Mouse (Mus musculus) cerebellum, adult 8-10 months (tissue): ENCODE measurements around the gene 1700025G04Rik.
A peak's percentile ranks its signal among the peaks of the same experiment; 100 is the strongest.

ENCODE experiments used
- DNase-seq: peaks from one replicate; pipeline ENCODE4 v3.0.0; 2022

Gene 1700025G04Rik

DNA sequence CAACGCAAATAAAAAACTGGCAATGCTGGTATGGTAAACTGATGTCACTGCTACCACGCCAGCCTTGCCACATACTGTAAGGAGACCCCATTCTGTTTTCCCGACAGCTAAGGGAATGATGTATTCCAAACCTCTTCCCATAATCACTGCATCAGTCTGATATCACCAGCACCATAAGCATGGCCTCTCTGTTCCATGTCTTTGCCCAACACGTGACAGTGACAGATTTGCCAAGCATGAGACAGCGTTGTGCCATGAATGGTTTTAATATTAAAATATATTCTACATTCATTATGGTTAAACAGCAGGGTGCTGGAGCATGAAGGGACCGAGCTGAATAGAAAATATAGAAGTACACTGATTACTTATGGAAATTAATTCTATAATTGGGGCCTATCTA is 14.2 kb downstream of the 1700025G04Rik start:
- DNase-seq: no peak

DNA sequence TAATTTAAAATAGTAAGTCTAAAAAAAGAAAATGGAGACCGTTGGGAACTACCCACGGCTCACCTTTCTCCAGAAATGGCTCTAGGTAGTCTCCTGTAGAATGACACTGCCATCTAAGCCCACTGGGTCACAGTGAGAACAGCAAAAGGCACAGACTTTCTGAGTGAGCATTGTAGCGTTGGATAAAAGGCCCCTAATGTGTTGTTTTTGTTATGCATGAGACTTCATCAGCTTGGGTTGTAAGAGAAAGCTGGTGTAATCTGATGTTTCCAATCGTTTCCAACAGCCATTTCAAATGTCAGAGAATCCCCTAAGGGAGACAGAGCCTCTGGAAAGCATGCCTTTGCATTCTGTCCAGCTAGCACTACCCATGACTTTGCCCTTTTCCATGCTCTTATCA is 19.5 kb downstream of the 1700025G04Rik start:
- DNase-seq: no peak

DNA sequence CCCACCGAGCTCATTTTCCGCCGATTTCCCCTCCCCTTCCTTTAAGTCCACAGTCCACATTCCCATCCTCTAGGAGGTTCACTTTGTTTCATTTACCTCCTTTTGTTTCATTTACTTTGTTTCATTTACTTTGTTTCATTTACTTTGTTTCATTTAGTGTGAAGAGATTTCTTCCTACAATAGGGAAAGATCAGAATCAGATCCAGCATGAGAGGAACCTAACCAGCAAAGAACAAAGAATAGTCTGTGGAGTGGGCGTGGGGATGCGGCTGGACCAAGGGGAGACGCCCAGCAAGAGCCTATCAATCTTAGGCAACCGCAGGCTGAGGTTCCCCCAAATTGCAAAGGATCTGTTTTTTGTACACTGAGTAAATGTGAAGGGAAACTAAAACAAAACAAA is 20.2 kb downstream of the 1700025G04Rik start:
- DNase-seq: no peak

DNA sequence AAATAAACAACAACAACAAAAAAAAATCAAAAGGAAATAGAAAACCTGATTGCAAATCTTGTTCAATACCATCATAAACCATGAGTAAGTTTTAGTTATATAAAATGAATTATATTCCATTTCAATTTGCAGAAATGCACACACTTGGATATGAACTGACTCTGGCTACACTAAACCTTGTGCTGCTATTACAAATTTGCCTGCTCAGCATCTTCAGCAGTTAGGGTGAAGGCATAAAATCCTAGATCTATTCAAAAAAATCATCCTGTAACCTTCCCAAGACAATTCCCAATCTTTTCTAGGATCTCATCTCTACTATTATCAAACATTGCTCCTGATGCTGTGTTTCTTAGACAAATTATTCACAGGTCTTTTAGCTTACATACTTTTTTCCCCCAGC is 22.0 kb downstream of the 1700025G04Rik start:
- DNase-seq: no peak

DNA sequence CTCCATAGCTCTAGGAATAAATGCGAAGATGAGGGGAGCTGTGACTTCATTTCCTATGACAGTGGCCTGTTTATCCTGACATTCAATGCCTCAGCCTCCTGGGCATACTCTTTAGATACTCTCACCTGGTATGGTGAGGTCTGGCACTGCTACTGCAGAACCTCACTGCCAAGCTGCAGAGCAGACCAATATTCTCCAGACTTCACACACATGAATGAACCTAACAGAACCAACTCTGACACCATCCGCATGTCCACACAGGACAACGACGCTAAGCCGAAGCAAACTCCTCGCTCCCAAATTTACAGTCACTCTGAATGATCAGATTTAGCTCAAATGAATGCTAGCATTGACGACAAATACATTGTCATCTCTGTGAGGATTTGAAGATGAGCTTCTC is 24.4 kb downstream of the 1700025G04Rik start:
- no peak for DNase-seq

DNA sequence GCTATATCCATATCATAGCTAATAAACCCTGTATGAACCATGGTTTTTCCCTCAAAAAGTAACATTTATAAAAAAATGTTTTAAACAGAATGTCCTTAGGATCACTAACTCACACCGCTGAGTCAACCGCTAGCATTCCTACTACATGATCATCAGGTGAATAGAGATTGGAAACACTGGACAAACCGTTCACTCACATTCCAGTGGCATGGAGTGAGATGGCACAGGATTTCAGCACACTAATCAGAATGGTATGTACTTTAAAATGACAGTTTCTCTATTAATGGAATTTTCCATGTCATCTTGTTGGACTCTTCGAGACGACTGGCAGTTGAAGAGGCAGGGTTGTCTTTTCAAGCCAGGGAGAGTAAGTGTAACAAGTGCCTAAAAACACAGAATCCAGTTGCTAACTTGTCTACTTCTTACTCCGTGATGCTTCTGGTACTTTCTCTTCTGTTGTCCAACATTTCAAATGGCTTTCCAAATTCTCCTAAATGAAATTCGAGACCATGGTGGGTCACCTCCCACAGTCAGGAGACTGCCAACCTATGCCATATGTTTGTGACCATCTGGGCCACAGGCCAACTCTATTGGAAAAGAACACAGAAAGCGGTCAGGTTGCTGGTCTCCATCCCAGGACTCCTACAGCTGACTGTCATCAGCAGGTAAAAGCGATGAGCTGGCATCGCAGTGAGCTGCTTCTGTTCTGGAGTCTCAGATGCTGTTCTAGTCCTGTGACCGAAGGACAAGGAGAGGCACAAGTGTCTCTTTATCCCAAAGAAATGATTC is 26.4 kb downstream of the 1700025G04Rik start:
- DNase-seq: peak; percentile 93

DNA sequence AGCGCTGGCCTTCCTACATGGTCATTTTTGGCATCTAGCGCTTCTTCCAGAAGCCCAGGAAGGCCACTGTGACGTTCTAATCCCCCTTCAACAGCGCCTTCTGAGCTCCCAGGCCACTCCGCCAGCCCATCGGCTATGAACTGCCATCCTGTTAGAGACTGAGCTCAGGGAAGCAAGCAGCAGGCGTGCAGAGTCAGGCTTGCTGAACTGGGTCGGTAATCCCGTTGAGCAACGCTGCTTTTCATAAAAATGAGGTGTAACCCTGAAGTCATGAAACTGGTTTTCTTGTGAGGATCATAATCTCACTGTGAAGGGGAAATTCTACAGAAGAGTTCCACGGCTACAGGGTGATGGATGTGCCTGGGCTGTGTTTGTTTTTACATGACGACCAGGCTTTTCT is 28.2 kb downstream of the 1700025G04Rik start:
- DNase-seq: no peak

DNA sequence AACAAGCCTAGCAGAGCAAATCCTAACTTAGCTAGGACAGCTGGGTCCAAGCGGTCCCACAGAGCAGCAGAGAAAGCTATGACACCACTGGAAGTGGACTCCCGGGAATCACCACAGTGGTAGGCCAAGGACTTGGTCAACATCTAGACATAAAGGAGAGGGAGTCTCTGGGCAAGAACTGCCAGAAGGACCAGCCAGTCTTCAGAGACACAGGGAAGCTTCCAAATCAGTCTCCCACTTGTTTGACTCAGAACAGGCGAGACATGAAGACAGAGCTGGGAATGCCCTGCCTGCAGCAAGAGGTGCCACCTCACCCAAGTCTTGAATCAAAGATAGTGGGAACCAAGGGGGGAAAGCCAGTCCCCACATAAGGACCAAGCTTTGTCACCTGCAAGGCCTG is 29.7 kb downstream of the 1700025G04Rik start:
- no peak for DNase-seq

DNA sequence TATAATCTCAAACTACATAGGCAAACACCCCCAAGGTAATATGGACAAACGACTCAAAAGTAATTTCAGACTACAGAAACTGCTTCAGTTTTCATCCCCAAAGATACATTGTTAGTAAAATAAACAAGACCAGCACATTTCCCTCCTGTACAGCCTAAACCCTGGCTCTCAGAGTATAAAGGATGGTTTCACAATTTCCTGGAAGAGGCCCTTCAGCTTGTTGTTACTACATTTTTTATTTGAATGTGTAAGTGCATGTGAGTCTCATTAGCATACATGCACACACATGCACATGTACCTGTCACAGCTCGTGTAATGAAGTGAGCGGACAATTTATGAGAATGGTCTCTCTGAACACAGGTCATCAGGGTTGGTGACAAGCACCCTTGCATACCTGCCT is 31.1 kb downstream of the 1700025G04Rik start:
- DNase-seq: no peak

DNA sequence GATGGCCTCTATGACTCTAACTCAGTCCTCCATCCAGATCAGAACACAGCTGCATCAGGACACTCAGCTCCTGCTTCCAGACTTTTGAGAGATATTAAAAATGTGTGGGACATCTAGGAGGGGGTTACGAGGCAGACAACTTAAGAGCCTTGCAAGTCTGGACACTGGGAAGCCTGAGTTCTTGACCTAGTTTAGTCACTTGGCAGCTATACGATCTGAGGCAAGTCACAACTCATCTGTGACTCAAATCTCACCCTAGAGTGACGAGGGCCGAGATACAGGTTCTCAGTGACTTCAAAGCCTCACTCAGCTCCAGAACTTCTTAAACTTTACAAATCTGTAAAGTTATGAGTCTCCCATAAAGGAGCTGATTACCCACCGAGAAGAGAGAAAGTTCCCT is 36.8 kb downstream of the 1700025G04Rik start:
- no peak for DNase-seq

DNA sequence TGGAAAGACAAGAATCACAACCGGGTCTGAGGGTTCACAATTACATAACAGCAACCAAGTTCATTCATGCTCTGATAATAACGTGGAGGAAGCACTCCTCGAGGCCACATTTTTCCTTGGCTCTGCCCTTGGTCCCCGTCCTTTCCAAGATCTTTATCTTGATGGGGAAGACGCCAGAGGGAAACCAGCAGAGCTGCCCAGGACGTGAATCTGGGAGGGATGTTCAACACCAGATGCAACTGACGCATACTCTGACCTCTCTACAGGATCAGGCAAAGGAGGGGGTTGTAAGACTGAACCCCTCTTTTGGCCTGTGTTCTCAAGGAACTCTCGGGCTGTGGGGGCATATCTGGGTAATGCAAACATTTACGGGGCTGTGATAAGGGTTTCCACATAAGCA is 38.1 kb downstream of the 1700025G04Rik start:
- no peak for DNase-seq

DNA sequence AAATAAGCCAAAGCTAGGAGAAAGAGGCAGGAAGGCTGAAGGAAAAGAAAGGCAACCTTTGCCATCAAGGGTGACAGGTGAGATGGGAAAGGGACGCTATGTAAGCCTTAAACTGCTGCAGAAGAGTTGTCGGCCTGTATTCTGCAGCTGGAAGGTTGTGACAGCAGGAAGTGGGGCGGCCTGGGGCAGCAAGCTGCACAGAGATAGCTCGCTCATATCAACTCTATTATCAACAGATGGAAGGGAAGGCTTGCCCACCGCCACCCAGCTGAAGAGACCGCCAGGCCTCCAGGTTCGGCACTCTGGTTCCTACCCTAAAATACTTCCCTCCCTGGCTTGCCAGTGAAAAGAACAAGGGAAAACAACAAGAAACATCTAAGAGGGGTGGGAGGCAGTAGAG is 39.9 kb downstream of the 1700025G04Rik start:
- no peak for DNase-seq

DNA sequence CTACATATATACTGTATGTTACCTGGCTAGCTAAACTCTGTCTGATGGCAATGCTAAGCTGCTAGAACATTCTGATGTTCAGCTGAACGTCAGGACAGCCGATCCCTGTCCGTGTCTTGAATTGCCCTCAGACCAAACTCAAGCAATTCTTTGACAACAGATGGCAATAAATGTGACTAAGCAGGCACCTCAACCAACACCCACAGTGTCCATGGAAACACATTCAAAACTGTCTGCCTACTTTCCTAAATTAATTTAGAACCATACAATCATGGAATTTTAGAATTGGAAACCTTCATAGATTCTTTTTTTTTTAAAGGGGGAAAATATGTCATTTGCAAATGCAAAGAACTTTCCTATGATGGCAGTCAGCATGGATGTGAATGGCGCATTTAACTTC is 41.6 kb downstream of the 1700025G04Rik start:
- no peak for DNase-seq

DNA sequence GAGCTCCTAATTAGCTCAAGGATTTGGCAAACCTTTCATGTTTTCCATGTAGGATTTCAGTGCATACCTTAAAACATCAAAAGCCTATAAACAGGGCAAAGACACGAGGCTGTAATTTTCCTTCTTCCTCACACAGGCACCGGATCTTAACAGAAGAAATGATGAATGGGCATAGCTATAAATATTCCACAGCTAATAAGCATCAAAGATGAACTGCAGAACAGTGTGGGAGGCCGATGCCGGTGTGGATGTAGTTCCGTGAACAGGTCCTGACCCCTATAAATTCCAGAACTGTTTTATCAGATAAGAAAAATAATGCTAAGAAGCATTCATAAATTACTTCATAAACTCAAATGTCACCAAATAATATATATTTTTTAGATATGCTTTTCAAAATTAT is 42.5 kb downstream of the 1700025G04Rik start:
- DNase-seq: no peak

DNA sequence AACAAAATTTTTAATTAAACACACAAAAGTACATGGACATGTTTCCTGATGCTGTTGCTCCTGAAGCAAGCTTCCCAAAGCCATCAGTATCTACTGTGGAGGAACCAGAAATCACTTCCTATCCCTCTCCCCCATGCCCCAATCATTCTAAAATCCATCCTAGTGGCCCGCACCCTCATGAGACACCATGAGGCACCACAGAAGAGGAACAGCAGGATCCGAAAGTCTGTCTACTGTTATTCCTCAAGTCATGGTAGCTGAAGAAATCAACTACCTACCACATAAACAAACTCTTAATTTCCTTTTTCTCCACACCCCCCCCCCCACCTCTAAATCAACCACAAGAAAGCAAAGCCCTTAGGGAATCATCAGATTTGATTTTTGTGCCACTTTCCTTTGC is 46.5 kb downstream of the 1700025G04Rik start:
- no peak for DNase-seq

DNA sequence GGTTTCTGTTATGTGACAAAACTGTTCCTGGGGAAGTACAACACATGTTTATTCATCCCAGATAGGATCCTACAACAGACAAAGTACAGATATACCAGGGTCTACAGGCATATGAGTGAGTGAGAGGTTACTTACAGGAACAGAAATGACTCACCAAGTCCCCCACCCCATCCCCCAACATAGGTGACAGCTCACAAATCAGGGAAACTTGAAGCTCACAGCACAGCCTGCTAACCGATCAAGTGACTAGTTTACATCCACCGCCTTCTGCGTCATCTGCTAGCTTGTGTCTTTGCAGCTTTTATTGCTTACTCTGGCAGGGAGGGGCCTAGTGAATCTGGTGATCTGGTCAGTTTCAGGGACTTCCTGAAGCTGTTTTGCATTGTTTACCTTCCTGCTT is 47.5 kb downstream of the 1700025G04Rik start:
- DNase-seq: no peak

DNA sequence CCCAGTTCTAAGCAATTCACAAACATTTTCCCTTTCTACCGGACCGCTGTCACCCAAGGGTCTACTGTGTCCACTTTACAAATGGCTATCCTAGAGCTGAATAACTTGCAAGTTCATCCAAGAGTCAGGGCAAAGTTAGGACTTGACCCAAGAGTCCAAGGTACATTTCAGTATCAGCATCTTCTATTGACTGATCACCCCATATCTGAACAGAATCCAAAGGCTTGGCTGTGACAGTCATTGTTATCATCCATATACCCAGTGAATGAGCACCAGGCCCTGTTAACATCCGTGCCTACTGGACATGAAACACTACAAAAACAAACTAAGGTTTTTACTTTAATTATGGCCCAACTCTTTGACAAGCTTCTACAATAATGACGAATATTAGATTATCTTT is 48.9 kb downstream of the 1700025G04Rik start:
- DNase-seq: no peak

DNA sequence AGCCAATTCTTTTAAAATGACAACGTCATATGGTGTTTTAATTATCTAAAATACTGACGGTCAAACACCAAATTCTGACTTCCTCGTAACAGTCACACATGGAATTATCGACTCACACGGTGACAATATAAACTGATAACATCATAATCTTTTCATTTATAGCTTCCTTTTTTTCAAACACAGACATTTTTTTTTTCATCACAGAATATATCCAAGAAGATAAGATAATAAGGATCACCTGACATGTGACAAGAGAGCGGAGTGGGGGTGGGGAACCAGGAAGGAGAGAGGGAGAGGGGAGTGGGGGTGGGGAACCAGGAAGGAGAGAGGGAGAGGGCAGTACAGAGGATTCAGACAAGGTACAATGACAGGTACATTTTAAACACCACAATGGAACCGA is 49.9 kb downstream of the 1700025G04Rik start:
- no peak for DNase-seq

DNA sequence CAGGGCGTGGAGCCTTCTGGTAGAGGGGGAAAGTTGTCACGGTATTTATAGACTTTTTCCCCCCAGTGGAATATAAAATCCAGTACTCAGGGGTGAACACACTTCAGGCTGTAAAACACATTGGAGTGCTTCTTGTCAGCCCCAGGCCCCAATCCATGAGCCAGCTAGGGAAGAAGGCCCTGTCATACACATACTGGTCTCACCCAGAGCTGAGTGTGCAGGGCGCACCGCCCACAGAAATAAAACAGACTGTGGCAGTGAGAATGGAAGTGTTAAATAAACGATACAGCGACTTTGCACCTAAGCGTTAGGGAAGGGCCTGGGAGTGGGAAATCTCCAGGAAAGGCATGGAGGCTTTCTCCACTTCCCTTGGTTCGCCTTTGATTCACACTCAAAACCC is 50.3 kb downstream of the 1700025G04Rik start:
- no peak for DNase-seq

DNA sequence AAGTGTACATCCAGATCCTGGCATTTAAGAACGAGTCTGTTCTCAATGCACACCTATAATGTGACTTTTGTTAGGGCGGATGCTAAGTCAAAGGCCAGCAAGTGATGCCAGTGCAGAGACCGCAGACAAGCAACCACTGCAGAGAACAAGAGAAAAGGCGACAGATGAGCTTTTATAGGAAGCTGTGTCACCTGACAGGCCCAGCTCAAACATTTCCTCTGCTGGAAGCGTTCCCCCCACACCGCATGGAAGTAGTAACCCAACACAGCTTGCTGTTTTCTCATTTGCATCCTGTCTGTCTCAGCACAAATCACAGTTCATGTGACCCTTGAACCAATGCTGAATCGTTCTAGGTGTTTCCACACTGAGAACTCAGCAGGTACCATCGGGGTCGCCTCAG is 51.8 kb downstream of the 1700025G04Rik start:
- no peak for DNase-seq

DNA sequence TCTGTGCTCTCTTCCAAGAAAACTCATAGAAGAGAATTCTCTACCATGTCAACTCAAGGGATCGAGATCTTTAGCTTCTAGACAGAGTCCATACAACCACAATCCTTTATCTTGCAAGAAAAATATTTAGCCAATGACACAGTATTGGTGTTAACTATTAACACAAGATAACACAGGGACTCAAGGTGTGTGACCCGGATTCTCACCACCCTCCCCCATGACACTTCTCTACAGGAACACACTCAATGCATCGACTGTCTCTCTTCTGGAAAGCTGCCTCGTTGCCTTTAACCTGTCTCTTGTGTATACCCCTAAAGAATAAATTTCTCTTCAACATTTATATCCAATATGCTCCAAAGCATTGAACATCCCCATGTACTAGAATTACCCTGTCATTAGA is 52.3 kb downstream of the 1700025G04Rik start:
- DNase-seq: no peak

DNA sequence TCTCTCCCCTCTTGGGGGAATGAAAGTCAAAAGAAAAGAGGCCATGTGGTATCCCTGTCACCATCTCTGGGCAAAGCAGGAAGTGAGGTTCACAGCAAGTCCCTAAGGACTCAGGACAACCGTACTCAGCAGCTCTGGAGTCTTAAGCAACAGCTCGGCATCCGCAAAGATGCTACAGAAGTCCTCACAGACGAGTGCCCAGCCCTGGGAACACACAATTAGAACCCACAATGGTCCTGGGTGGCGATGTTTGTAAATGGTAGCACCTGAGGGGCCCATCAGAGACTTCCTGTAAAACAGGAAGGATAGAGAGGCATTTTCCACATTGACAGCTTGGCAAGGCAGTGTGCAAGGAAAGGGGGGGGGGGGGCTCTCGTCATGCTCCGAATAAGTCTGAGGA is 55.2 kb downstream of the 1700025G04Rik start:
- DNase-seq: no peak

DNA sequence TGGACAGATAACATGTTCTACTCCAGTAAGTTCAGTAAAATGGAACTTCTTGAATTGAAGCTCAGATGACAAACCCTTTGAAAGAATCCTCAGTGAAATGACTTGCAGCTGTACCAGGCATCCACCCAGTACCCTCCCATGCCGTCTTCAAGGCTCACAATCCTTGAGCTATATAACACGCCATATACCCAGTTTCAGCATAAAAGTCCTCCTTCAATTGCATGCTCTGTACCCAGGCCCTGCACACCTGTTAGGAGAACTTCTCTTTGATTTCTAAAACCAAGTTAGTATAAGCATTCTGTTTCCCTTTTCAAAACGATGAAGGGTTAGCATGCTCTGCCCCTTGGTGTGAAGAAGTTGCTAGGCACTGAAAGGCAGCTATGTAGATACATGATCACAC is 56.2 kb downstream of the 1700025G04Rik start:
- DNase-seq: no peak

DNA sequence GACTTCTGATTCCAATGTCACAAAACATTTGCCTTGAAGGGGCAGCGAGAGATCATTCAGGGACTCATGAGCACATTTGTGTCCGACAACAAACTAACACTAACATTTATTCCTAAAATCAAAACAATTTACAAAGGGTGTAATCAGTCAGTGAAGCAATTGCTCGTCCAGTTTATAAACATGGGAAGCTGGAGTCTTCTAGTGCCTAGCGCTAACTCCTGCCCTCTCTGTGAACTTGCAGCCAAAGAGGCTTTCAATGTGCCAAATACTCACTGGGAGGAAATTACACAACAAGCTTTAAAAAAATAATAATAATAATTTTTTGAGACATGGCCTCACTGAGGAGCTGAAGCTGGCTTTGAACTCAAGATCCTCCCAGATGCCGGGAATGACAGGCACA is 57.8 kb downstream of the 1700025G04Rik start:
- no peak for DNase-seq

DNA sequence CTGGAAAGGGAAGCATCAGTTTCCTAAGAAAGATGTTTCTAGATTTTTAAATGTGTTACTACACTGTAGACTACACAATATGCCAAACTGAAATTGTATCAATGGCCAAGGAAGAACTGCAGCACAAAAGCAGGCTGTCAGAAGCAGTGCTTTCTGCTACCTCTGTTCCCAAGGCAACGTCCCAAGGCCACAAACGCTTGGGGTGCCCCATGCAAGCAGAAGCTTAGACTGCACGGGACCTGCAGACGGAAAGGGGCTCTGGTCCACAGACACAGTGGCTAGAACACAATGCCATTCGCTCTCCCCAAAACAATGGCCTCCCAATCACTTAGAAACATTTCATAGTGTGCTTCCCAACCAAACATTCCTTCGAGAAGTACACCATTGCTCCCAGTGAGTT is 59.4 kb downstream of the 1700025G04Rik start:
- DNase-seq: no peak
